Mouse (Mus musculus) cerebellum, postnatal 36 days (tissue): ENCODE results near the gene Selenon.

Experiments
- DNase-seq, 2 experiments: peaks; one replicate each; pipeline ENCODE4 v3.0.0; 2021 to 2022; ENCODE audit warnings: mixed read lengths in 2 of 2

Gene Selenon

GRCm38 (mm10) chr4:134577281-134577680 lies 25.3 kb upstream of the Selenon start:
- no peak for DNase-seq

GRCm38 (mm10) chr4:134575486-134575885 lies 23.5 kb upstream of the Selenon start:
- no peak for DNase-seq

DNA sequence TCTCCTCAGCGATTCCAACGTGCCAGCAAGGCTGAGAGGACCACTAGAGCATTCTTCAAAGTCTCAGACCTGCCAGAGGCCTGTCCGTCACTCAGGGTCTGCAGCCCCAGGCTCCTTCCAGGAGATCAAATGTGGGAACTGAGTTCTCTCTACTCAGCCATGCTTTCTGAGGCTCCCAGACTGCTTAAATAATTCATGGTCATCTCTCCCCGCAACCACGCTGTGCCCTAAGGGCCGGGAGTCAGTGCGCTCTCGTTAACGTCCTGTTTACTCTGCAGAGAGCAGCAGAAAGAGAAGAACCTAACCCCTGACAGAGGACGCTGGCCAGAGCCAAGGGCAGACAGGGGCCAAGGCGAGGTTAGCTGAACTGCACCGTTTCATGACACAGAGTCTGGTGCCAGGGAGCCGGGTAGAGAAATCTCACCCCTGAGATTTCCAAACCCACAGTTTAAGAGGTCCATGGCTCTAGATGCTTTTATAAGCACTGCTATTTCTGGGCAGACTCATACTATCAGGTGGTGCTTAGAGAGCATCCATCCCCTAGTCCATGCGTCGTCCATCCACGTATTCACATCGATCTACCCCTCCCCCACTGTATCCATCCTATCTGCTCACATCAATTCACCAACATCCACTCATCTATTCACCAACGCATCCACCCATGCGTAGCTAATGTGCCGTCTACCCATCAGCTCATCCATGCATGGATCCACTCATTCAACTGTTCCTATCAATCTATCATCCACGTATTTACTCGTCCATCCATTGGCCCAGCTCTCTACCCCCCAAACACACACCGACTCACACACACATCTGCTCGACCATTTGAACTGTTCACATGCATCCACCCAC lies 20.7 kb upstream of the Selenon start:
- no peak for DNase-seq

GRCm38 (mm10) chr4:134570704-134571451 lies 18.9 kb upstream of the Selenon start:
- no peak for DNase-seq

- DNase-seq, result no peak
These were observed 17.9 kb upstream of the Selenon start for GRCm38 (mm10) chr4:134569831-134570230.

GRCm38 (mm10) chr4:134569205-134569604 lies 17.2 kb upstream of the Selenon start:
- peak in 1 of 2 experiments; percentile 41 for DNase-seq

DNA sequence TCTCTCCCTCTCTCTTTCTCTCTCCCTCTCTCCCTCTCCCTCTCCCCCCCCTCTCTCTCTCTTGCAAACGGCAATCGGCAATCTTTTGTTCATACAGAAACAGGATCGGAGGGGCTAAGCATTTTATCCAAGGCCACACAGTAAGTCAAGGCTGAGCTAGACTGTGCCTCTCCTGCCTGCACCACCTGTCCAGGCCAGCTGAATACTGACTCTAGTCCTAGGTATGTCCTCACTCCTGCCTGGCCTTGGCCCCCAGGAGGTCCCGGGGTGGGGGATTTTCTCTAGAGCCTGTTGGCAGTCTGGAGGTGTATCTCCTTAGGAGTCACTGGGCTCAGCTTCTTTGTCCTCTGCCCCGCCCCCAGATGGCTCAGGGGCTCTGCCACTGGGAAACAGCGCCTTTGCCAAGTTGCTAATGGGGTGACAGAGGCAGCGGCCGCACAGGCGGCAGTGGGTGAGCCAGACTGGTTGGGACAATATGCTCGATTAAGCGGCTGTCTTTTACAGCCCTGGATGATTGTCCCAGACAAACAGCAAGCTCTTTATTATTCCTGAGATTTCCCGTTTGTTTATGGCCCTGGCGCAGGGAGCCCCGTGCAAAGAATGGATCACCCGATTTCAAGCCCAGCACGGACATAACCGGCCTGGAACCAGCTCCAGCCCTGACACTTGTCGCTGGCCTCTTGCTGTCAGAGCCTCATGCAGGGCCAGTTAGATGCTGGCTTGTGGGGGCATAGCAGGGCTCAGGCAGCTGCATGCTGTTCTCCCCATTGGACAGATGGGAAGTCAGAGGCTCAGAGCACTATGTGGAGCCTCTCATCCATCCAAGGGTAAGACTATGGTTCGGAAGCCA lies 15.6 kb upstream of the Selenon start:
- DNase-seq, result peak in 1 of 2 experiments; percentile 50

GRCm38 (mm10) chr4:134564093-134564492 lies 12.1 kb upstream of the Selenon start:
- DNase-seq, result no peak

GRCm38 (mm10) chr4:134563624-134564023 lies 11.7 kb upstream of the Selenon start:
- DNase-seq, result no peak

DNA sequence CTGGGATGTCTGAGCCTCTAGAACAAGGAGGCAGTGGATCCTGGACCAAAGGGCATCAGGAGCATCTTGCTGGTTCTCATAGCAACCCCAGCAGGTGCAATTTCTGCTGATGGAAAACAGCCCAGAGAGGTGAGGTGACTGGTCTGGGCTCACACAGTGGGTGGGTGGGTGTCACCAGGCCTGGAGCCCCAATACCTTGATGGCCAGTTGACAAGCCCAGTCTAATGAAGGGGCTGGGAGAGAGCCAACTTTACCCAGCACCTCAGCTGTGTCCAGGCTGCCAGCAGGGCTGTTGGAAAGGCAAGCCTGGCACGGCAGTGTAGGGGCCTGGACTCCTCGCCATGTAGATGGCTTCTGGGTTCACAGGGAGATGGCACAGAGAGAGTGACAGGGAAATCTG lies 10.0 kb upstream of the Selenon start:
- DNase-seq, result peak; percentile 49 to 51

GRCm38 (mm10) chr4:134560699-134561098 lies 8.7 kb upstream of the Selenon start:
- DNase-seq, result no peak

DNA sequence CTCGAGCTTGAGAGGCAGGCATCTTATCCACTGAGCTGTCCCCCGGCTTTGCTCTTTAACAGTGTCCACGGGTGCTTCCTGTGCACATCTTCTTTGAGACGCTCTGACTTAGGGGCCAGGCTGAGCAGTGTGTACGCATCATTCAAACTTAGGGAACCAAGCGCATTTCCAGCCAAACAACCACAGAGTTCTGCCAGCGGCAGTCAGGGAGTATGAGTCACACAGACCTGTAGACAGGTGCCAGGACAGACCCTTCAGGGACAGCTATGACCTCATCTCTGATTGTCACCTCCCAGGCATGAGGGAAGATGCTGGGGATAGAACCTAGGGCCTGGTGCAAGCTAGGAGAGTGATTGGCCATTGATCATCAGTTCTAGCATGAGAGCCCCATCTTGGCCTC lies 7.2 kb upstream of the Selenon start:
- no peak for DNase-seq

GRCm38 (mm10) chr4:134558570-134559113 lies 6.7 kb upstream of the Selenon start:
- DNase-seq, result no peak

GRCm38 (mm10) chr4:134557626-134558249 lies 5.8 kb upstream of the Selenon start:
- no peak for DNase-seq

GRCm38 (mm10) chr4:134555956-134556580 lies 4.1 kb upstream of the Selenon start:
- peak; percentile 53 to 65 for DNase-seq

GRCm38 (mm10) chr4:134553631-134554030 lies 1.7 kb upstream of the Selenon start:
- no peak for DNase-seq

DNA sequence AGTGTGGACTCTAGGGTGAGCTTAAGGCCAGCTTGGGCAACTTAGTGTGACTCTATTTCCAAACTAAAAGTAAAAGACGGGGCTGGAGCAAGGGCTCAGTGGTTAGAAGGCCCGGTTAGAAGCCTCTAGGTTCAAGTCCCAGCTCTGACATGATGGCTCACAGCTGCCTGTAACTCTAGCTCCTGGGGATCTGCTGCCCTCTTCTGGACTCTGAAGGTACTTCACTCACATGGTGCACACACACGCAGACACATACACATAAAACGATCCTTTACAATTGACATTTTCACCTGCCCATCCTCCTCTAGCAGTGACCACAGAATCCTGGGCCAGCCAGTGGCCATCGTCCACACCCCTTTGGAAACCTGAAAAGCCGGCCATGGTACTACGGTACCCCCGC lies 2.1 kb downstream of the Selenon start:
- no peak for DNase-seq

GRCm38 (mm10) chr4:134548169-134548938 lies 3.6 kb downstream of the Selenon start:
- DNase-seq, result no peak

DNA sequence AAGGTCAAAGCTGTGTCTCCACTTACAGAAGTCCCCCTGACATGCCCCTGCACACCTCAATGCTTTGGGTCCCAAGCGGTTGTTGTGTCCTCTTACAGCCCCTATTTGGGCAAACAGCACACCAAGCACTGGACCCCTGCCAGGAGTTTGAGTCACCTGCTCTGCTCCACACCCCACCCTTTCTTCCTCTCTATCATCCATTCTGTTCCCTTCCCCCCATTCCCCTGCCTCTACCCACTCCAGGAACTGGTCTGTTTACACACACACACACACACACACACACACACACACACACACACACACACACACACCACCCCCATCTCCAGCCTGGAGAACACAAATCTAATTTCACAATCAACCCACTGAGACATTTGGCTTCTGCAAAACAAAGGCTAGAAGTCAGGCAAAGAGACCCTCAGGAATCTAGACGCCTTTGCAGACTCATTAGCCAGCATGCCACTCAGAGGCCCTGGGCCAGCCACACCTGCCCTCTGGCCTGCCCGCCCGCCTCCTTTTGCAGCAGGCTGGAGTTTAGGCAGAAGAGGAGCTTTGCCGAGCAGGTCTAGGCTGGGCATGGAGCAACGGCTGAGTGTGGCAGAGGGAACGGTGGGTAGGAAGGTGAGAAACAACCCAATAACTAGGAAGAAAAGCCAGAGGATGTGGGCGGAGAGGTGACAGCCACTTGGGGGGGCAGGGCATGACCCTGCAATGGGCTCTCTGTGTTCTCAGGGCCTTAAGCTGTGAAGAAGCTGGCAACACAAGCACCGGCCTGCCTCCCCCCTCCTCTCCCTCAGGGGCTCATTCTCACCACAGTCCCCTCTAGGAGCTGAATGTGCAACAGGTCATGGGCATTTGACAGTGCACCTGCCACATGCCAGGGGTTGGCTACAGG lies 4.9 kb downstream of the Selenon start:
- DNase-seq, result peak; percentile 61

DNA sequence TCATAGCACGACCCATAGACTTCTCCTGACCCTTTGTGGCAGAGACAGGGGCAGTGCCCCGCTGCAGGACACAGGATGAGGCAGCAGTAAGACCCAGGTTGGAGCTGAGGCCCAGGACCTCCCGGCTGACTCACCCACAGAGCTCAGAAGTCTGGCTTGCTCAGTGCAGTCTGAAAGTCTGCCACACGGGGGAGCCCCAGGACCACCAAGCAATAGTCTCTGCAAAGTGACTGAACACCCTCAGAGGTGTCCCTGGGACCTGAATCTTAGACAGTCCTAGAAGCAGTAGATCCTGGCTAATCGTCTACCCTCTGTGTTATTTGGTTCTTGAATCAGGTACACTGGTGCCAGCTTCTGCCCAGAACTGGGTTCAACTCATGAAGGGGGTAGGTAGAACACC lies 8.7 kb downstream of the Selenon start:
- peak; percentile 97 to 99 for DNase-seq
